Mouse (Mus musculus) liver, adult 2 months (tissue): Measurements from ENCODE around the gene Cep250.

ENCODE experiments used
- CTCF ChIP-seq: fragments of 200-500 bp; IDR thresholded peaks from 2 replicates; pipeline ENCODE4 v1.5.1; 2011; ENCODE audit warnings: low read depth, low read length, control low read depth
- POLR2A ChIP-seq: fragments of 200-500 bp; IDR thresholded peaks from 2 replicates; pipeline ENCODE4 v1.6.1; 2011; ENCODE audit warnings: low read length, control low read depth; ENCODE audit not compliant: insufficient read depth; ENCODE audit errors: extremely low read depth

DNA sequence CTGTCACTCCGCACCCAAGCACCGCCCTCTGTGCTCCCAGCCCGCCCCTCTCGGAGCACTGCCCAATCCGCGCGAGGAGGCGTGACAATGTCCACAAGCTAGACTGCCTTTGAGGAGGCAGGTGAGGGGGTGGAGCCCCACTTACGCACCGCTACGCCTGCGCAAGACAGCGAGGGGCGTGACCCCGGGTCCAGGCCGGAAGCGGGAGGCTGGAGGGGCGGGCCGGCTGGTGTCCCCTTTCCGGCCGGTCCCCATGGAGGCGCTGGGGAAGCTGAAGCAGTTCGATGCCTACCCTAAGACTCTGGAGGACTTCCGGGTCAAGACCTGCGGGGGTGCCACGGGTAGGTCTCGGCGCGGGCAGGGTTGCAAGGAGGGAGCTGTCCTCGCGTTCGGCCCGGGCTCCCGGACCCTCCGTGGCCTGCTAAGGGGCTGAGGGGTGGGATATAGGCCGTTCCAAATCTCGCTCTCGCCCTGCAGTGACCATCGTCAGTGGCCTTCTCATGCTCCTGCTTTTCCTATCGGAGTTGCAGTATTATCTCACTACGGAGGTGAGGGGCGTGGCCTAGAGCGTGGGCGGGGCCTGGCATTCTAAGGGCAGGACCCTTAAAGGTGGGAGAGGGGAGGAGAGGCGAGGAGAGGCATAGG is 51.8 kb downstream of the Cep250 start, which contains the start of the genes 6430550D23Rik and Ergic3:
- TF ChIP-seq CTCF (no peak), POLR2A (peak; percentile 13; the same call in 1 of the 2 replicates)
